Mouse (Mus musculus): ENCODE measurements around the gene Cyb5d1.

DNA sequence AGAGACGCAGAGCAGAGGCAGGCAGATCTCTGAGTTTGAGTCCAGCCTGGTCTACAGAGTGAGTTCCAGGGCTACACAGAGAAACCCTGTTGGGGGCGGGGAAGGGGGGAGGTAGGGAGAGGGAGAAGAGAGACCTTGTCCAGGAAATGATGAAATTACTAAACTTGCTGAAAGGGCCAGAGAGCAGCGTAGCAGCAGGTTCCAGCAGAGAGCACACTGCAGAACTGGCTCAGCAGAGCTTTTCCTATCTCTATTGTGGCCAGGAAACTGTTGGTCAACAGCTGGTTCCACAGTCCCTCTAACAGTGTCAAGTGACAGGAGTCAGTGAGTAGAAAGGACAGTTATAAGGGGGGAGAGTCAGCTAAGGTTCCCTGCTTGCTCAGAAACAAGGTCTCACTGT, 15.8 kb downstream of the Cyb5d1 start:
- TF ChIP-seq CTCF (IDR thresholded peaks at IDR 0.05; ENCODE audit: low read depth) (no peak), EP300 (IDR thresholded peaks at IDR 0.05; ENCODE audit: low read depth) (no peak)

Measured in liver, embryonic 14.5 days (tissue).